Mouse (Mus musculus) midbrain, embryonic 10.5 days (tissue): ENCODE results near the gene Fbf1. TPM values are rescaled to one million over a fixed set of nuclear protein-coding genes. Genes with fewer than 3 reads are reported as not detected.

Experiments
- DNase-seq: peaks from one replicate; pipeline ENCODE4 v3.0.0-alpha.2; 2017; ENCODE audit warnings: low spot score
- H3K27ac ChIP-seq: fragments of 300-500 bp; sonication (generic); replicated peaks from 2 replicates; pipeline ENCODE4 v1.5.1; 2016; ENCODE audit warnings: mild to moderate bottlenecking
- H3K27me3 ChIP-seq: fragments of 300-500 bp; sonication (generic); 2 replicates; pipeline ENCODE4 v1.6.1; 2016; ENCODE audit warnings: low read depth, mild to moderate bottlenecking; ENCODE audit not compliant: poor library complexity, severe bottlenecking
- H3K36me3 ChIP-seq: fragments of 300-500 bp; sonication (generic); 2 replicates; pipeline ENCODE4 v1.6.1; 2016; ENCODE audit warnings: mild to moderate bottlenecking, moderate library complexity
- H3K4me1 ChIP-seq: fragments of 300-500 bp; sonication (generic); 2 replicates; pipeline ENCODE4 v1.6.1; 2016
- H3K4me3 ChIP-seq: fragments of 300-500 bp; sonication (generic); 2 replicates; pipeline ENCODE4 v1.5.1; 2016; ENCODE audit warnings: mild to moderate bottlenecking, moderate library complexity
- H3K9me3 ChIP-seq: fragments of 300-500 bp; sonication (generic); replicated peaks from 2 replicates; pipeline ENCODE4 v1.6.1; 2016; ENCODE audit warnings: mild to moderate bottlenecking
- WGBS: fragments of 180-500 bp; shearing (Covaris S2); methylation state at CpG from one replicate; pipeline ENCODE4 v1.1.7; 2016; 5-methylcytosine and 5-hydroxymethylcytosine counted together
- polyA plus RNA-seq: library from polyadenylated mRNA; unstranded; fragments of >200 nt; fragmentation: Nextera tagmentation; extraction: Ambion mirVana; gene quantifications from 2 replicates; pipeline ENCODE4 v1.2.1, GENCODE M21; 2016

The Fbf1 gene
- polyA plus RNA-seq, 1 experiment from 2014 or later: 58.9 TPM

GRCm38 (mm10) chr11:116174775-116175448 is 6.9 kb upstream of the Fbf1 start:
- Histone ChIP-seq H3K9me3 (no peaks in the 10 kb centered on the region), H3K36me3 (peaks cover 86% of the 10 kb centered on the region), H3K27me3 (no peaks in the 10 kb centered on the region), H3K4me3 (no peak overlapping the region), H3K27ac (no peak overlapping the region), H3K4me1 (no peaks in the 10 kb centered on the region)
- WGBS: 93% methylated on average over 22 of the region's 22 CpGs
- DNase-seq: no peak

- H3K27ac ChIP-seq: no peak overlapping the region
- no peak for DNase-seq
- H3K27me3 ChIP-seq: peaks cover 4% of the 10 kb centered on the region; the same call in 1 of the 2 replicates
- peaks cover 12% of the 10 kb centered on the region for H3K4me1 ChIP-seq
- H3K4me3 ChIP-seq: no peak overlapping the region
- peaks cover 59% of the 10 kb centered on the region for H3K36me3 ChIP-seq
- 96% methylated on average over 2 of the region's 2 CpGs for WGBS
- H3K9me3 ChIP-seq: no peaks in the 10 kb centered on the region
These were observed 4.0 kb upstream of the Fbf1 start for GRCm38 (mm10) chr11:116171959-116172358.

- Histone ChIP-seq H3K27me3 (peaks cover 4% of the 10 kb centered on the region; the same call in 1 of the 2 replicates), H3K9me3 (no peaks in the 10 kb centered on the region), H3K4me1 (peaks cover 21% of the 10 kb centered on the region), H3K4me3 (no peak overlapping the region), H3K27ac (no peak overlapping the region), H3K36me3 (peaks cover 56% of the 10 kb centered on the region)
- 85% methylated on average over 5 of the region's 5 CpGs for WGBS
- DNase-seq: no peak
These were observed 2.2 kb upstream of the Fbf1 start for GRCm38 (mm10) chr11:116170003-116170800.

- no peaks in the 10 kb centered on the region for H3K9me3 ChIP-seq
- 84% methylated on average over 3 of the region's 3 CpGs for WGBS
- peaks cover 21% of the 10 kb centered on the region for H3K4me1 ChIP-seq
- DNase-seq: no peak
- H3K27me3 ChIP-seq: peaks cover 4% of the 10 kb centered on the region; the same call in 1 of the 2 replicates
- H3K36me3 ChIP-seq: peaks cover 56% of the 10 kb centered on the region
- no peak overlapping the region for H3K4me3 ChIP-seq
- H3K27ac ChIP-seq: no peak overlapping the region
These were observed 1.2 kb upstream of the Fbf1 start for GRCm38 (mm10) chr11:116169214-116169613.

DNA sequence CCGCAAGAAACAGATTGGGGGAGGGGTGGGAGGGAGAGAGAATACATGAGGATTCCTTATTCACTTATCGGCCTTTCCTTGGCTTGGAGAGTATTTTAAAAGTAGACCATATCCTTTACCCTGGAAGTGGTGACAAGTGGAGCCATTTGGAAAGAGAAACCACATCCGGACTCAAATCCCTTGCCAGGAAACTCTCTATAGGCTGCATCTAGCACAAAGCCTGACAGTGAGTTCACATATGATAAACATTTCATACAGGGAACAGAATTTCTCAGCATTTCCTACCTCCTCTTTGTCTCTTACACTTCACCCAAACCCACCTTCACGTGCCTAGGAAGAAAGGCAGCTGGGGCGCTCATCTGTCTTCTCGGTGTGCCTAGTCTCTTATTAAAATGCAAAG is 734 bp downstream of the Fbf1 start:
- no peak for DNase-seq
- H3K9me3 ChIP-seq: no peaks in the 10 kb centered on the region
- 19% methylated on average over 6 of the region's 6 CpGs for WGBS

GRCm38 (mm10) chr11:116163002-116163401 is 5.0 kb downstream of the Fbf1 start:
- H3K27me3 ChIP-seq: no peaks in the 10 kb centered on the region
- no peak for DNase-seq
- peaks cover 30% of the 10 kb centered on the region for H3K4me1 ChIP-seq
- 38% methylated on average over 9 of the region's 9 CpGs for WGBS
- no peaks in the 10 kb centered on the region for H3K9me3 ChIP-seq
- H3K36me3 ChIP-seq: peaks cover 78% of the 10 kb centered on the region
- H3K27ac ChIP-seq: peak overlapping the region; percentile 52; the same call in 1 of the 2 replicates
- H3K4me3 ChIP-seq: 0 out of 2 replicates have a peak overlapping the region, but pooled peaks have one; percentile 11

More for the DNA sequence above, 734 bp downstream of the Fbf1 start:
- Histone ChIP-seq H3K4me1 (peaks cover 34% of the 10 kb centered on the region), H3K4me3 (peak overlapping the region; percentile 79), H3K27me3 (peaks cover 4% of the 10 kb centered on the region; the same call in 1 of the 2 replicates), H3K36me3 (peaks cover 49% of the 10 kb centered on the region), H3K27ac (peak overlapping the region; percentile 91)

DNA sequence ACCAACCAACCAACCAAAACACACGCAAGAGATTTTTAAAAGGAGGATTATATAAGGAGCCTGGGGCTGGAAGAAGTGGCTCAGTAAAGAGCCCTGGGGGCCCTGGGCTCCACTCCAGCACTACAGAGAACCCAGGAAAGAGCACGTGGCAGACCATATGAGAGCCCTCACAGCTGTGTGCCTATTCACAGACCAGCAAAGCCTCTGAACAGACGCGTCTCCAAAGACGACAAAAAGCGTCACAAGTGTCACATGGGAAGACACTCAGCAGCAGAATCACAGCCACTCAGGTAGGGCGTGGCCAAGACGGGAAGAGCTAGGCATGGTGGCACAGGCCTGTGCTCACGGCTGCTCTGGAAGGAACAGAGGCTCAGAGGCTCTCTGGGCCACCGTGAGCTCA is 5.8 kb downstream of the Fbf1 start:
- peaks cover 87% of the 10 kb centered on the region for H3K36me3 ChIP-seq
- H3K4me3 ChIP-seq: no peak overlapping the region
- no peaks in the 10 kb centered on the region for H3K9me3 ChIP-seq
- H3K27ac ChIP-seq: 0 out of 2 replicates have a peak overlapping the region, but pooled peaks have one; percentile 52
- DNase-seq: no peak
- no peaks in the 10 kb centered on the region for H3K27me3 ChIP-seq
- peaks cover 27% of the 10 kb centered on the region for H3K4me1 ChIP-seq
- 82% methylated on average over 10 of the region's 10 CpGs for WGBS

- peaks cover 91% of the 10 kb centered on the region for H3K36me3 ChIP-seq
- WGBS: 74% methylated on average over 12 of the region's 12 CpGs
These were observed 6.7 kb downstream of the Fbf1 start for GRCm38 (mm10) chr11:116161312-116161711.

GRCm38 (mm10) chr11:116150960-116151359 is 17.0 kb downstream of the Fbf1 start:
- no peaks in the 10 kb centered on the region for H3K9me3 ChIP-seq
- H3K27me3 ChIP-seq: no peaks in the 10 kb centered on the region
- H3K4me3 ChIP-seq: no peak overlapping the region
- peaks cover 100% of the 10 kb centered on the region for H3K36me3 ChIP-seq
- WGBS: 82% methylated on average over 2 of the region's 2 CpGs
- no peak overlapping the region; the same call in 1 of the 2 replicates for H3K27ac ChIP-seq
- H3K4me1 ChIP-seq: peaks cover 7% of the 10 kb centered on the region; the same call in 1 of the 2 replicates
- no peak for DNase-seq

More at GRCm38 (mm10) chr11:116161312-116161711, 6.7 kb downstream of the Fbf1 start:
- Histone ChIP-seq H3K27ac (no peak overlapping the region), H3K4me1 (peaks cover 19% of the 10 kb centered on the region), H3K27me3 (no peaks in the 10 kb centered on the region), H3K9me3 (no peaks in the 10 kb centered on the region), H3K4me3 (no peak overlapping the region)
- DNase-seq: no peak

DNA sequence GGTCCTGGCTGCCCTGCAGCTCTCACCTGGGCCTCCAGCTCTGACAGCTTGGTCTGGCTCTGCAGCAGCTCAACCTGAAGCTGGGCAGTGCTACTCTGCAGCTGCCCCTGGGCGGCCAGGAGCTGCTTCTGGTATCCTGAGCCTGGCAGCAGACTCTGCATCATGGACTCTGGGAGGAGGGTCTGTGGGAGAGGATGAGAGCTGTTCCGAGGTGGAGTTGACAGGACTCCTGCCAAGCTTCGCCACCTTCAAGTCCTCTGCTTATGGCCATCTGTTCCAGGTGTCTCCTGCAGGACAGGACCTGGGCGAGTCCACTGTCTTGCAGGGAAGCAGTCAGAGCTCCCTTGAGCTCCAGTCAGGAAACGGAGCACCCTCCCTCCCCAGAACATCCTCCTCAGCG is 18.6 kb downstream of the Fbf1 start:
- no peak for DNase-seq
- H3K9me3 ChIP-seq: no peaks in the 10 kb centered on the region
- no peak overlapping the region; the same call in 1 of the 2 replicates for H3K27ac ChIP-seq
- H3K36me3 ChIP-seq: peaks cover 100% of the 10 kb centered on the region
- WGBS: 78% methylated on average over 6 of the region's 6 CpGs
- H3K27me3 ChIP-seq: no peaks in the 10 kb centered on the region
- no peak overlapping the region for H3K4me3 ChIP-seq
- peaks cover 7% of the 10 kb centered on the region; the same call in 1 of the 2 replicates for H3K4me1 ChIP-seq

- H3K4me3 ChIP-seq: no peak overlapping the region
- peak overlapping the region; percentile 13; the same call in 1 of the 2 replicates for H3K27ac ChIP-seq
- peaks cover 7% of the 10 kb centered on the region; the same call in 1 of the 2 replicates for H3K4me1 ChIP-seq
- H3K36me3 ChIP-seq: peaks cover 100% of the 10 kb centered on the region
- WGBS: 68% methylated on average over 20 of the region's 20 CpGs
- H3K27me3 ChIP-seq: no peaks in the 10 kb centered on the region
- no peaks in the 10 kb centered on the region for H3K9me3 ChIP-seq
- DNase-seq: no peak
These were observed 19.2 kb downstream of the Fbf1 start for GRCm38 (mm10) chr11:116148761-116149221.

GRCm38 (mm10) chr11:116146294-116146985 is 21.5 kb downstream of the Fbf1 start:
- Histone ChIP-seq H3K4me1 (peaks cover 7% of the 10 kb centered on the region; the same call in 1 of the 2 replicates), H3K27me3 (no peaks in the 10 kb centered on the region), H3K27ac (no peak overlapping the region), H3K36me3 (peaks cover 100% of the 10 kb centered on the region), H3K4me3 (no peak overlapping the region), H3K9me3 (no peaks in the 10 kb centered on the region)
- no peak for DNase-seq
- WGBS: 77% methylated on average over 25 of the region's 25 CpGs
